Mouse (Mus musculus): ENCODE measurements around the gene Hlcs.

Hlcs gene

DNA sequence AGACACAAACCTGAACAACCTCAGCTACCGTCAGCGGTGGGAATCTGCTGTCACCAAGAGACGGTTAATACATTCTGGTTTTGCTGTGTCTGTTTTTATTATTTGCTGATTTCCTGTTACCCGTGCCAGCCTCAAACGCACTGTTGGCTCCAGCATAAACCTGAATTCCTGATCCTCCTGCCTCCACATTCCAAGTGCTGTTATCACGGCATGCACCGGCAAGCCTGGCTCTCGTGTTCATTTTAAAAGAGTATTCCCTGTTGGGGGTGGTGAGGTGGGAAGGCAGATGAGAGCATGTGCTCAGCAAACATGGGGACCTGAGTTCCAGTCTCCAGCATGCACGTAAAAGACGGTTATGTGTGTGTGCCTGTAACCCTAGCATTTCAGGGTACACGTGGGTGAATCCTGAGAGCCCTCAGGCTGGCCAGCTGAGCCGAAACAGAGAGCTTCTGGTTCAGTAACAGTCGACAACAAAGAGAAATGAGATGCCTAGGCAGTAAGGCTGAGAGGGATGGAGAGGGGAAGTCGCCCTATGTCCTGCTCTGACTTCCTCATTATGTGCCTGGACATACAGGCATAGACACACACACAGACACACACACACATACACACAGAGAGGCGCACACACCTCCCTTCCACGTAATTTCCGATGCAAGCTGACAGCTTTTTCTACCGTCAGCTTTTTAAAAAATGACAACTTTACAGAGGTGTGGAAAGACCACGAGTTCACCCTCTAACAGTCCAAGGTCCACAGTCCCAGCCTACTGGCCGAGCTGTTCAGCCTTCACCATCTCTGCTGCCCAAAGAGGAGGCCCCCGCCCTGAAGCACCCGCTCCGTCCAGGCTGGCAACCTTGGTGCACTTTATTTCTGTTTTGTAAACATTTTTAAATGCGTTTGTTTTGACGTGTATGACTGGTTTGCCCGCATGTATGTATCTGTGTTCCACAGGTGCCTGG is 107.6 kb downstream of the Hlcs start:
- peak in 1 of 2 experiments; percentile 31 for DNase-seq

DNA sequence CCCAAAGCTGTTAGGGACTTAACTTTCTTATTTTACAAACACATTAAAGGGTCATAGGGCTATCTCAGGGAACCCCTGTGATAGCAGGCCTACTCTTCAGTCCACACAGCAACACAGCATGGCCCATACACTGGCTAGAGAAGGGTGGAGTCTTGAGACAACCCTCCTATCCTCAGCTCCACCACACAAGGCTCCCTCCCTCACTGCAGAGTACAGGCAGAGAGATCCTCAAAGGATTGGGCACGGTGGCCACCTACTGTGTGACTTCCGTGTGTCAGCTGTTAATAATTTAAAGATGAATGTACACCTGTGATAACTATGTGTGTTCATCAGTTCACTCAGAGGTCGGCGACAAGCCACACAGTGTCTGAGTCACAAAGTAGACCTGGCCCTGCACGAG is 112.0 kb downstream of the Hlcs start:
- DNase-seq, result no peak

DNA sequence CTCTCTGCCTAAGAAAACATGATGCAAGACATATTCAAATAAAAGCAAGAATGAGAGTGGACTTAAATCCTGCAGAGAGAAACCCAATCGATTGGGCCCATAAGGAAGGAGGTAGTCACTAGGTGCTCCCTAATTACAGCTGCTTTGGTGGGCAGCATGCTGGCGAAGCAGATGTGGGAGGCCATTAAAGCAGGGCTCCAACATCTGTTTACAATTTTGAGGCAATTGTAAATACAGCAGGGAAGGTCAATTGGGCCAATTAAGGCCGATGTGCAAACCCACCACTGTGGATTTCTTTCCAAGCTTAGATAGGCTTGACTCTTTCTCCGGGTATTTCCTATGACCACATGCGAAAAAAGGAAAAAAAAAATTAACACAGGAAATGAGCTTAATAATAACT is 117.5 kb downstream of the Hlcs start:
- no peak for DNase-seq

DNA sequence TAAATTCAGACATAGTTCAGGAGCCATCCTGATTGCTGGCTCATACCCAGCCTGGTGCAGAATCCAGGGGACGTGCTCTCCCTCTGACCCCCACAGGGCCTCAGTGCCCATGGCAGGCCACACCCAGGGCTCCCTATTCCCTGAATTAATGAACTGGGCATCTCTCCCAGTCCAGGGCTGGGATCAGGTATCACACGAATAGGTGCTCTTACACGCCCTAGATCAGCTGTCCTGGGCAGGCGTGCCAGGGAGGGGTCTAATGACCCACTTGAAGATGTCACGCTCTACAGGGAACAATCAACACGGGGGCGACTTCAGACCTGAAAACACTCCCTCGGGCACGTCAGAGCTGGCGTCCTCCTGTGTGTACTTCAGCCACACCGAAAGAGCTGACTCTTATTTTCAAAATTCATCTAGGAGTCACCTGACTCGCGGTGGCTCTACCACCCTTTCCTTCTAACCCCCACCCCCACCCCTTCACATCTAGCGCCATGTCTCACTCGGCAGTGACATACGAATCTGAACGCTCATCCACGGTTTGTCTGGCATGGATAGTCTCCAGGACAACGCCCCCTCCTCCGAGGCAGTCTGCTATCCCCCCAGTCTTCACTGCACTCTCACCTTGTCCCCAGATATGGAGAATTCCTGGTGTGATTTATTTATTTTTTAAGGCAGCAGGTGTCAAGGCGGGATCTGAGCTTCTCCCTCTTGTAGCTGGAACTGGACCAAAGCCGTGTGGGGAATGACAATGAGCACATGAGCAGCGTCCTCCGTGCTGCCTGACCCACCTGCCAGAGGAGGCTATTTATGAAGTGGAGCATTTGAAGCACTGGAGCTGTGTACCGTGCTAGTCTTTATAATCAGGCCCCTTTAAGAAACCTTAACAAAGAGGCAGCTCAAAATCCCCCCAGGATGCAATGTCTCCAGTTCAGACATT is 121.7 kb downstream of the Hlcs start:
- DNase-seq, result peak; percentile 32 to 55

DNA sequence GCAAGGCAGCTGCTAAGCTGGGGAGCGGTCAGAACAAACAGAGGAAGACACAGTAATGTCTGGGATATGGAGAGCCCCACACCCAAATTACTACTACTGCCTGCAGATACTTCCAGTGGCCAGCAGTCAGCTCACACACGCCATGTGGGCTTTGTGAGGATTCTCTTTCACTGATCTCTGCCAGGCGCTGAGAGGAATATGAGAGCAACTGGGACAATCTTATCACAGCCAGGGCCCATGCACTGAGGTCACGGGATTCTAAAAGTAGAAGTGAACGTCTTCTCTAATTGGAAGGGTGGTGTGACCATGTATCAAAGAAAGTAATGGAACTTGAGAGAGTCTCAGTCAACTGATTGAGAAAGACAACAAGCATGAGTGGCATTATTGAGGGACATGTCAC is 123.1 kb downstream of the Hlcs start:
- DNase-seq, result no peak

DNA sequence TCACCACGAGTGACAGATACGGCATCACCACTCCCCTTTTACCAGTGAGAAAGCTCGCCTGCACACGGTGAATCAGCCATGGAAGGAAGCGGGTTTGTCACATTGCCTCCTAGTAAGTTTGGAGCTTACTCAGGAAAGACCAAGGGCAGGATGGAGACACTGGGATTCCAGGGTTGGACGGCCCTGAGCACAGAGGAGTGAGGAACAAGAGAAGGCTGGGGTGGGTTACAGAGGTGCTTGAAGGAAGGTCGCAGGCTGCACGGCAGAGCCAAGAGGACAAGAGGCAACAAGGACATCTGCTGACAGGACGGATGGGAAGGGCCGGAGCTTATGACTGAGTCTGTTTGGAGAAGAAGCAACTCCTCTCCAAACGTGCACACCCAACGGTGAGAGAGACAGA is 126.8 kb downstream of the Hlcs start:
- DNase-seq, result no peak

DNA sequence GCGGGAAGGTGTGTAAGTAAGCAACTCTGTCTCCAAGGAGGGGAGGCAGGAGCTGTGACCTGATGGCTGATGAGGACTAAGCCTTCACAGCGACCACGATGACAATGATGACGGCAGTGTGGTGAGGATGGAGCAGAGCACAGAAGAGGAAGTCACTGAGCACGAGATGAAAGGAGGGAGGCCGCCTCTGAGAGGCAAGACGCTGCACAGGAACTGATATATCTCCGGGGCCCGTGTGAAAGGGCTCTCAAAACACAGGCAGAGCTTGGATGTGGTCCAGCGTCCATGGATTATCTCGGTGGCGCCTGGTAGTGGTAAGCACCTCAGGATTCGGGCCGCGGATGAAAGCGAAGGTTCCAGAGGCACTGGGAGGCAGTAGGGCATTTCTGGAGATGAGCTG is 127.9 kb downstream of the Hlcs start:
- DNase-seq, result peak; percentile 28 to 47

DNA sequence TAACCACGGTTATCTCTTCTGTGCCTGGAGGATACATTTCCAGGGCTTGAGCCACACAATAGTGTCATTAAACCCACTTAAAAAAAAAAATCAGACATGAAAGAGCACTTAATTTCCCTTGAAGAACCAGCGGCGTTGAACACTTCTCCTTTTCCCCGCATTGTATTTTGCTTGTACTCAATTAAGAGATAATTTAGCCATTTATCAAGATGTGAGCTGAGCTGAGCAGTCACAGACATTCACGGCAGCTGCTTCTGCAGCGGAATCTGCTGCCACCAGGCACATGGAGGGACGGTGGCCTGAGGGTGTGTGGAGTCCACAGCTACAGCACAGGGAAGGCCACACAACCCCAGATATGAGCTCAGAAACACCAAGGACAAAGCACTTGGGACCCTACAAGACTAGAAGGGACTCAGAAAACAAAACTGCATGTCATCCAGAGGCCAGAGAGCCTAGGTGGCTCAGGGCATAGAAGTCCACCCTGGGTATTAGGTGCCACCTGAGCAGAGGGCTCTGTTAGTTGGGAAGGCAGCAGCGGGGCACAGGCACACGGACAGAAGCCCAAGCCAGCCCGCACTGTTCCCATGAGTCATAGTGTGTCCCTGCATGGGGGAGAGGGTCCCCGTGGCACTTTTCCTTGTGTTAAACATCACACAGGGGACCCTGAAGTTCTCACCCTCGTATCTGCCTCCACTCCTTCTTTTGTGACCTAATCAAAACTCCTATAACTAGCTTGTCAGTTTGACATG is 133.1 kb downstream of the Hlcs start:
- DNase-seq, result no peak

DNA sequence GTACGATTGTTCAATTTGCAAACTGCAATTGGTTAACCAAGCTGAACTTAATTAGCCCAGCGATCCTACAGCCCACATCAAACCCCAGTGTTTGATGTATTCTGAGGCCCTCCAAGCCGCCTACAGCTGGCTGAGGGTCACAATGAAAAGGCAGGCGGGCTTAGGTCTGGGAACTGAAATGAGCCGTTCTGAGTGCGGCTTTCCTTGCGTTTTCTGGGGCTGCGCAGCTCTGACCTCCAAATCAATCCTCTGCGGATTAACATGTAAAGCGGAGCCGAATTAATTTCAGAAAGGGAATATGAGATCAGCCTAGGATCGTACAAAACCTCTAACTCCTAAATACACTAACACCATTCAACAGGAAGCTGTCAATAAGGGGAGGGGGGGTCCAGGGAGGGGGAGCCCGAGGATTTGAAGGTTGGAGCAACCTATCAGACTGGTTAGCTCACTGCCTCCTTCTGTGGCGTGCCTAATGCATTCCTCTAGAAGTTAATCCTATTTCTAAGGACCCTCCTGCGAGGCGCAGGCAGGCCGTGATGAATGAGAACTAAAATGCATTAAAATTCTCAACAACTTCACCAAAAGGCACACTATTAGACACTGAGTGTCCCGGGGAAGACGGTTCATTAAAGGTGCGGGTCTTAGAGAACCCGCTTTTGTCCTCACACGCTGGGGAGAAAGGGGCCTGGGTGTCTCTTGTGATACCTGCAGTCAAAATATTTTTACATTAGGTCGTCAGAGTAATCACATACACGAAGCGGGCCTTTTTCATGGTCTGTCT is 133.8 kb downstream of the Hlcs start:
- DNase-seq, result no peak

DNA sequence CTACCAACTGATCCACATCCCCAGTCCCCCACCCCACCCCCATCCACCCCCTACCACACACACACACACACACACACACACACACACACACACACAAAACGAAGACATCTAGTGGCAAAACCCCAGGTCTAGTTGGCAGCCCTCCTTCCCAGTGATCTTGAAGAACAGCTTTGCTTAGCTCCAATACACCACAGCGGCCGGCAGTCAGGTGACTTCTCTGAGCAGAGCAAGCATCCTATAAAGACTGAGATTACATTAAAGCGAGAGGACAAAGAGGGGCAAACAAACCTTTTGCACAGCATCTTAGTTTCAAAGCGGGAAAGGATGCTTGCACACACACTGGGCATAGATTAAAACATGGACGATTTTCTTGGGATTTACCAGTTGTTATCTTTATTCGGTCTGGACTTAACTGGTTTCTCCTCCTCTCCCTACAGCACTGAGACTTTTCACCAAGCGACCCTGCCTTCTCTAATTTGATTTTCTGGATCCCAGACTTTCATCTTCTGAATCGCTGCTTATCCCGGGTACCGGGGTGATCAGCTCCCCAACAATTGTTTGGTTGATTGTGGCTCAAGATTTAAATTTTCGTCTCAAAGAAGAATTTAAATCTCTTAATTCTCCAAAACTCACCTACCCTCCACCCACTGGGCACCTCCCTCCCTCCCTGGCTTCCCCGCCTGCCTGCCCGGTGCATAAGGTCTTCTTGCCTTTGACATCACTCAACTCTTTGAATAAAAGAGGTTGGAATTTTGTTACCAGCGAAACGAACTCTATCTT is 134.7 kb downstream of the Hlcs start:
- no peak for DNase-seq

DNA sequence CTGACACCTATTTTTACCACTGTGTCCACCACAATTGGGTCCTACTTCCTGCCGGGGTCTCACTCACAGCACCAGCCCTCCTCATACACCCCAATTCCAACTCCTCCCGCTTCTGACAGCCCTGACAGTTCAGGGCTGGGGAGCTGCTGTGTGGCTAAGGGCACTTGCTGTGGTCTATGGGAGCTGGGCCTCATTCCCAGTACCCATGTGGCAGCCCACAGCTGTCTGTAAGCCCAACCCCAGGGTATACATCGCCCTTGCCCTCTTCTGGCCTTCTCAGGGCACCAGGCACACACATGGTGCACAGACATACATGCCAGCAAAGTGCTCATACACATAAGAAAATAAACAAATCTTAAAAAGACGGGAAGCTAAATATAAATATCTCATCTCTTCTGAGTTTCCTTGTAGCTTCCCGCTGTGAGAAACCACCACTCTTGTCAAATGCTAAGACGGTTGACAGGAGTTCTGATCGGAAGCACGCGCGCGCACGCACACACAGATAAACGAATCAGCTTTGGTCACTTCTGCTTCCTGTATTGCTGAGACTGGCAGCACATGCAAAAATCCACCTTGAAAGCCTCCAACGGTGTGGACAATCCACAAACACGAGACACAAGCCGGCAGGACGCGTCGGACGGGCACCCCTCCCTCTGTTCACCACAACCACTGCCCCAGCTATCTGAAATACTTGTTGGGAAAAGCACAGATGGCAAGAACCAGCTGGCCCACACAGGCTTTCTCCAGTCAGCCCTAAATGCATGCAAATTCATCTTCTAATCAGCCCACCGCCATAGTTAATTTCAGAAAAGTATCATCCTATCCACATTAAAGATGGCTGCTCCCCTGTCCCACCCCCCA is 136.1 kb downstream of the Hlcs start:
- DNase-seq, result no peak

DNA sequence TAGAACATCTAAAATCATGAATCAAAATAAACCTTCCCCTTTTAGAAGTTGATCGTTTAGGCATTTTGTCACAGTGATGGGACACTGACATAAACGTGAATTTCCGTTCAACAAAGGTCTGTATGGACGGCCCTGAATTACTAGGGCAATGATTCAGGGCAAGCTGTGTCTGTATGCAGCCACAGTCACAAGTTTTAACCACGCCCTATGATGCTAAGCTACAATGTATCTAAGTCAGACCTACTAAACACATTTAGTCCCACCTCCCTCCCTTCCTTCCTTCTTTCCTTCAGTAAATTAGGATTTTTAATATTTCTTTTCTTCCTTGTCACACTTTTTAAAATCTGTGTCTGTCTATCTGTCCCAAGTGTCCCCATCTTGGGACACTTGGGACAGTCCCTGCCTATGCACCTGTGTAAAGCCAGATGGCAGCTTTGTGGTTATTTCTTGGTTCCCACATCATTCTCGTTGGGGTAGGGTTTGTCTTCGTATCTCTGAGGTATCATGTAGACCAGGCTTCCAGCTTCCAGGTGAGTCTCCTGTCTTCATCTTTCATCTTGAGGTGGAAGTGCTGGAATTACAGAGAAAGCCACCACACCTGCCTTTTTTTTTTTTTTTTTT is 137.9 kb downstream of the Hlcs start:
- DNase-seq, result no peak

DNA sequence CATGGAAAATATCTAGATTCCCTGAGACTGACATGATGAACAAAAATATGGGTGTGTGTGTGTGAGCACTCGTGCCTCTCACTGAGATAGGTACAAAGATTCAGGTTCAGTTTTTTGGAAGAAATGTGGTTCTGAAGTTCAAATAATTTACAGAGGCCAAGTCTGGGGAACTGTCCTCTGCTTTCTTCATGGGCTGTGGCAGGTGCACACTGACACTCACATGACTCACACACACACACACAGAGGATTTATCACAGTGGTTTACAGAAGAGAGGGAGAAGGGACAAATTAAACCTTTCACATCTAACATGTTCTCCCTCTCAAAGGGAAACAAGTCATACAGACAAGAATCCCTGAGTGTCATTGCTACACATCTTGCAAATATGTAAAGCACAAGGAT is 140.0 kb downstream of the Hlcs start:
- DNase-seq, result no peak

DNA sequence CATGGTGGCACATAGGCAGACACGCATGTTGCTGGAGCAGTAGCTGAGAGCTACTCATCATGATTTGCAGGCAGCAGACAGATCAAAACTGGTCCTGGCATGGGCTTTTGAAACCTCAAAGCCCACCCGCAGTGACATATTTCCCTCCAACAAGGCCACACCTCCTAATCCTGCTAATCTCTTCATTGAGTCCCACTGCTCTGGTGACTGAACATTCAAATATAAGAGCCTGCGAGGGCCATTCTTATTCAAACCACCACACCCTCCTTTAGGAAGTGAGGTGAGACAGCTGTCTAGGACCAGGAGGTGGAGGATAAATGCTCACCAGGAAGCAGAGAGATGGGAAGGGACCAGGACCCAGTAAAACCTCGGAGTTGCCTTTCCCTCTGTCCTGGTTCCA is 143.2 kb downstream of the Hlcs start:
- DNase-seq, result no peak

DNA sequence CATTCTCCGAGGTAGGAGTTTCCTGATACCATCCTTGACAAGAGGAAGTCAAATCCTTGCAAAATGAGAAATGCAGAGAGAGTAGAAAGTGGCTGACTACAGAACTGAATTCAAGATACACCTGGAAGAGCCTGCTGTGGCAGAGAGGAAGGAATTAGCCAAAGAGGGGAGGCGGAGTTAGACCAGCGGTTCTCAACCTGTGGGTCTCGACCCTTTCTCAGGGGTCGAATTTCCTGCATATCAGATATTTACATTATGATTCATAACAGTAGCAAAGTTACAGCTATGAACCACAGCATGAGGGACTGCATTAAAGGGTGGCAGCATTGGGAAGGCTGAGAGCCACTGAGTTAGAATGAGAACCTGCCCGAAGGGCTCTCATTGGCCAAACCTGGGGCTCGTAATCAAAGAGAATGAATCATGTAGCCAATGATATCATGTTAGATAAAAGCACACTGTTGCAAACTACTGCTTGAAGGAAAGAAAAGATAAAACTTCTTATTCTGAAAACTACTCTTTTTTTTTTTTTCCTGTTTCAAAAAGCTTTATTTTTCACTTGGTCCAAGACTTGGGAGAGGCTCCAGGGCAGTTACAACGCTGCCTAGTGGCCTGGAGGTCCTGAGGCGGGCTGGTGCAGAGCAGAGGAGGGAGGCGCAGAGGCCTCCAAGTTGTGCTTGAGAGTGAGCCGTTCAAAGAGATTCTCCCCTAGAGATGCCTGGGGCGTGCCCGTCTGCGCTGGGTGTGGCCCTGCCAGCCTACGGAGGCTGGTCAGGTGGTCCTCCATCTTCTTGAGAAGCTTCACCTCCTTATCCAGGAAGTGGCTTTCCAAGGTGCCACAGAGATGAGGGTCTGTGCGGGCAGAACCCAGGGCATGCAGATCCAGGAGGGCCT is 144.5 kb downstream of the Hlcs start:
- DNase-seq, result no peak

DNA sequence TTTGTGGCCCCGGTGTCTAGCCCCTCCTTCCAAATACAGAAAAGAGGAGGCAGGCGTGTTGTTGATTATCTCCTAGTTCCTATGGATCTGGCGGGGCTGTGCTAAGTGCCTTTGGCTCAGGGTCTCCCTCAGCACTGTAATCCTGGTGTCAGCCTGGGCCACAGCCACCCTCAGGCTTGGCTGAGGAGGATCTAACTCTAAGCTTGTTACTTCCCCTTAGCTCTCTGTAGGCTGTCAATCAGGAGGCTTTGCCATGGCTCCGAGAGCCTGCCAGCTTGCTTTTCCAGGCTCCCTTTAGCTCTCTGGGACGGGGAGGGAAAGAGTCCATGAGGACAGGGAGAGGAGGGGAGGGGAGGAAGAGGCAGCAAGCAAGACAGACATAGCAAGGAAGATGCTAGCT is 148.4 kb downstream of the Hlcs start:
- no peak for DNase-seq

DNA sequence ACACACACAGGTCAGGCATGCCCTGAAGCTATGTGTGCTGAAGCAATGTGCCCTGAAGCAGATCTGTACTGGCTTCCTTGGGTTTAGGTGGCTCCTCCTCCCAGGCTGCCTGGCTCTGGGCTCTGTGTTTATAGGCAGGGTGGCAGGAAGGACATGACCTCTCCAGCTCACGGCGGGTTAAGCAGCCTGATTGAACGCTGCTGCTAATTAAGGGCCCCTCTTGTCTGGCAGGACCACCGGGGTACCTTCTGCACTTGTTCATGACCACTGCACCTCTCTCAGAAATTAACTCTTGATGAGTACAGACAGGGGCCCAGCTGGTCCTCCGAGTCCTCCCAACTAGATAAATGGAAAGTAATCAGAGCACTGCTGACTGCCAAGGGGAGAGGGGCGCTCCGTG is 149.1 kb downstream of the Hlcs start:
- peak; percentile 27 to 41 for DNase-seq

DNA sequence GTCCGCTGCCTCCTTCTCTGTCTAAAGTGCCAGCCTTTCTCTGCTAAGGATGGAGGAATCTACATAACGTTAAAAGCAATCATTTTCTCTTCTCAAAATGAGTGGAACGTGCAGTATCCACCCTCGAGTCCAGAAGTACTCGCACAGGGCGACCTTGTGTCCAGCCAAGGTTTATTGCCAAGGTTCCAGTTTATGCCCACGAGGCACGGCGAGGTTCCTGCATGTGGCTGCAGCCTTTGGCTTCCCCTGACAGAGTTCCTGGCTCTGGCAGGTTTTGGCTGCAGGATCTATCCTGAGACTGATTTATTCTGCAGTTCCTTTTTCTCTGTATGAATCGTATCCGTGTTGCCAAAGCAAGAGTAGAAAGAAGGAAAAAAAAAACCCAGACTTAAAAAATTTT is 150.3 kb downstream of the Hlcs start:
- DNase-seq, result peak in 1 of 2 experiments; percentile 49

DNA sequence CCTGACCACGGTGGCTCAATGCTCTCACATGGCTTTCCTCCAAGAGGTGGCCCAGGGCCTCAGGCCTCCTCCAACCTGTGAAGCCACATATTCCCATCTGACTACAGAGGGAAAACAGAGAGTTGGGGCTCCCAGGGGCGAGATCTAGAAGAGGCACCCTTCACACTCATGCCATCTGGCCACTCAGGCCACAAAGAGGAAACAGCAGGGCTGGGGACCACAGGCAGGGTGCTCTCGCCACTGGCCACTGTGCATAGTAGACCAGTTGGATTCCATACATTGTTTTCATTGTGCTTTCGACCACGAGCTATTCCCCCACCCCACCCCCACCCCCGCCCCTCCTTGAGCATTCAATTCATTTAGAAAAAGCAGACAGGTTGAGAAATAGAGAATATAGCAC is 151.4 kb downstream of the Hlcs start:
- DNase-seq, result no peak

All from kidney, postnatal 4 days (tissue).